Mouse (Mus musculus) layer of hippocampus, adult 9-10 months (tissue): Measurements from ENCODE around the gene Gm10801.
"Not testable (repeated sequence)": the region's sequence is repeated elsewhere in the genome, so short reads cannot be mapped to it uniquely, and the experiment has no call there.

Experiments
- DNase-seq: peaks from one replicate; pipeline ENCODE4 v3.0.0; 2022; ENCODE audit warnings: low spot score

Gm10801 gene

DNA sequence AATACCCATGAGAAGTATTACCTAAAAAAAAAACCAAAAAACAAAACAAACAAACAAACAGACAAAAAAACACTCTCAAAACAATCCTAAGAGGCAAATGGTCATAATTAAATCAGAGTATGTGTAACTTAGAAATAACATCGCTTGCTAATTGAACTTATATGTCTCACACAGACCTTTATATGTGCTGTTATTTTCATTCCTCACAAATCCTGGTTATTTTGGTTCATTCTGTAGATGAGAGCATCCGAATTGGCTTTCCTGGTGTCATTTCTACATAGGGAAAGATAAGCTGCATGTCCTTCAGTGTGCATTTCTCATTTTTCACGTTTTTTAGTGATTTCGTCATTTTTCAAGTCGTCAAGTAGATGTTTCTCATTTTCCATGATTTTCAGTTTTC, at the start of gene Gm10801:
Gene Gm10801, plus strand, starts transcription at position 301 of the 400 bp plus-strand sequence.
- not testable (repeated sequence) for DNase-seq

GRCm38 (mm10) chr2:98667201-98667600, 5.2 kb downstream of the Gm10801 start, which contains the start of gene Gm10800:
TSS of gene Gm10800 (minus strand) at chr2:98667301.
- DNase-seq: not testable (repeated sequence)

DNA sequence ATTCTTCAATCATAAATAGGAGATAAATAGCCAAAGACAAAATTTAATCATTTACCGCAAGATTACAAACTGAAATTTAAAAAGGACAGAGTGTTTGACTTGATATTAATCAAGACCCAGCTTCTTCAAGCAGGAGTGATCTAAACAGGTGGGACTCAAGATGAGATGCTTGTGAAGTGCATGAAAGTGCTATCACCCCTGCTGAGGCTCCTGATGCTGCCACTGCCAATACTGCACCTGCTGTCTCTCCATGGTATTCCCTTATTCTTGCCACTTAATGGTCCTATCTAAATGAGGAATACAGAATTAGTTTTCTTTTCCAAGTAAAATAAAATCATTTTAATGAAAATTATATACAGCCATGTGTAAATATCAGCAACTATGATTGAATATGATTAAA, 35.5 kb downstream of the Gm10801 start:
- no peak for DNase-seq
